Mouse (Mus musculus) embryonic facial prominence, embryonic 15.5 days (tissue): ENCODE measurements at regions not wholly inside any gene's neighbourhood (a gene's known extent, or its start where the extent isn't known, plus 50 kb on each side); places are given as distances from the start of the nearest gene placed in this dataset.

Source experiments
- ATAC-seq: fragments of 200-750 bp; cut with Nextera tagmentation; 2 replicates; pipeline ENCODE4 v1.8.0; 2017; ENCODE audit warnings: low read depth, moderate TSS enrichment; ENCODE audit not compliant: insufficient number of reproducible peaks, low FRiP score, low TSS enrichment
- H3K27ac ChIP-seq: fragments of 300-500 bp; sonication (generic); replicated peaks from 2 replicates; pipeline ENCODE4 v1.5.1; 2015; ENCODE audit warnings: mild to moderate bottlenecking, inconsistent platforms
- H3K27me3 ChIP-seq: fragments of 300-500 bp; sonication (generic); 2 replicates; pipeline ENCODE4 v1.6.1; 2015; ENCODE audit warnings: inconsistent platforms
- H3K36me3 ChIP-seq: fragments of 300-500 bp; sonication (generic); 2 replicates; pipeline ENCODE4 v1.6.1; 2015; ENCODE audit warnings: mild to moderate bottlenecking, inconsistent platforms
- H3K4me1 ChIP-seq: fragments of 300-500 bp; sonication (generic); 2 replicates; pipeline ENCODE4 v1.6.1; 2015; ENCODE audit warnings: inconsistent platforms
- H3K4me2 ChIP-seq: fragments of 300-500 bp; sonication (generic); replicated peaks from 2 replicates; pipeline ENCODE4 v1.6.1; 2015; ENCODE audit warnings: mild to moderate bottlenecking, inconsistent platforms
- H3K4me3 ChIP-seq: fragments of 300-500 bp; sonication (generic); replicated peaks from 2 replicates; pipeline ENCODE4 v1.5.1; 2015; ENCODE audit warnings: mild to moderate bottlenecking, inconsistent platforms
- H3K9ac ChIP-seq: fragments of 300-500 bp; sonication (generic); 2 replicates; pipeline ENCODE4 v1.6.1; 2015; ENCODE audit warnings: inconsistent platforms
- H3K9me3 ChIP-seq: fragments of 300-500 bp; sonication (generic); replicated peaks from 2 replicates; pipeline ENCODE4 v1.6.1; 2016; ENCODE audit warnings: inconsistent platforms
- WGBS: fragments of 180-500 bp; shearing (Covaris S2); methylation state at CpG from one replicate; pipeline ENCODE4 v1.1.7; 2015; 5-methylcytosine and 5-hydroxymethylcytosine counted together

GRCm38 (mm10) chr6:89064977-89065580, 163.0 kb downstream of the Tpra1 start:
- no peak overlapping the region for H3K4me3 ChIP-seq
- no peaks in the 10 kb centered on the region for H3K4me1 ChIP-seq
- H3K9me3 ChIP-seq: no peaks in the 10 kb centered on the region
- WGBS: 72% methylated on average over 7 of the region's 7 CpGs
- no peaks in the 10 kb centered on the region for H3K27me3 ChIP-seq
- ATAC-seq: no peak
- no peak overlapping the region for H3K27ac ChIP-seq
- H3K4me2 ChIP-seq: no peak overlapping the region
- H3K36me3 ChIP-seq: no peaks in the 10 kb centered on the region
- no peak overlapping the region for H3K9ac ChIP-seq

DNA sequence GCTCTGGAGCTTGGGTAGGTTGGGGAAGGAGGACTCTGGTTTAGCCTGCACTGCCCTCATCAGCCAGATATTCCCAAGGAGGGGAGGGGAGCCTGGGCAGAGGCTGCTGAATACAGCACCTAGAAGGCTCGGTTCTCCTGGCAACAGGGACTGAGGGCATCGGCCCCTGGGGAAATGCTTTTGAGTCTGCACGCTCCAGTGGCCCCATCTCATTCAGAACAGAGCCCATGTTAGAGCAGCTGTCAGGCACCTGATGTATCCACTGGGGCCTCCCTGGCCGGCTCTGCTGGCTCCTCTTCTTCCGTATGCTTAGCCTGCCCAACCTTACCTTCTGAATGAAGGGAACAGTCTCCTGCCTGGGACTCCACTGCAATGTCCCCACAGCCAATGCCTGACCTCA, 164.5 kb downstream of the Tpra1 start:
- no peak for ATAC-seq
- WGBS: 52% methylated on average over 5 of the region's 5 CpGs

DNA sequence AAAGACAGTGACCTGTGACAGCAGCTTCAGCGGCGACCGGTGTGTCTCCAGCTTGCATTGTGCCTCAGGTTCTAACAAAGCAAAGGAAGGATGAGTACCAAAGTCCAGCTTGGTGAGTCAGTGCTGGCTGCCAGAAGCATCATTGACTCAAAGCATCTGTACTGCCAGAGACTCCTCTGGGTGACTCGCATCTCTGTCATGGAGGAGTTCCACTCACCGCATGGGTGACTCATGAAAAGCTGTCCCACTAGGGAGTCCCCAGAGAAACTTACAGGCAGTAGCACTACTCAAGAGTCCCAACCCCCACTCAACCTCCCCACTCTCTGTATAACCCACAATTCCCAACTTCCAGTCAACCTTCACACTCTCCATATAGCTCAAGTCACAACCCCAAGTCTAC, 166.2 kb downstream of the Tpra1 start:
- no peaks in the 10 kb centered on the region for H3K27me3 ChIP-seq
- WGBS: 93% methylated on average over 5 of the region's 5 CpGs
- H3K4me3 ChIP-seq: no peak overlapping the region
- H3K9me3 ChIP-seq: no peaks in the 10 kb centered on the region
- no peak overlapping the region for H3K27ac ChIP-seq
- no peak overlapping the region for H3K9ac ChIP-seq
- no peak overlapping the region for H3K4me2 ChIP-seq
- no peak for ATAC-seq
- no peaks in the 10 kb centered on the region for H3K36me3 ChIP-seq
- H3K4me1 ChIP-seq: no peaks in the 10 kb centered on the region

More for the DNA sequence above, 164.5 kb downstream of the Tpra1 start:
- Histone ChIP-seq H3K36me3 (no peaks in the 10 kb centered on the region), H3K9ac (no peak overlapping the region), H3K4me2 (no peak overlapping the region), H3K27me3 (no peaks in the 10 kb centered on the region), H3K4me1 (no peaks in the 10 kb centered on the region), H3K27ac (no peak overlapping the region), H3K9me3 (no peaks in the 10 kb centered on the region), H3K4me3 (no peak overlapping the region)

DNA sequence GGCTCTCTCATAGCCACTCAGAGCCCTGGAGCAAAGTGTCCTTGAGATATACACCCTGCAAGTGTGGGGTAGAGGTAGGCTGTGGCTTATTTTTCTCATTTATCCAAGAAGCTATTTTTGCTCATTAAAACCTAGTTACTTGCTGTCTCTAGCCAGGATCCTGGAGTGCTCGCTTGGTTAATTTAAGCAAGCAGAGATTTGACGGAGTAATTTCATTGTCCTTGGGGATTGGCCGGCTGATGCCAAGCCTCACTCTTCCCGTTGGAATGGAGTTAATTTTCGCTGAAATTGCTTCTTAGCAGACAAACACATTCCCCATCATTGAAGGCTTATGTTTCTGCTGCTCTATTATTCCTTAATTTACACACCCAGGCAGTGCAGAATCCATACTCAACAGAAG, 167.1 kb downstream of the Tpra1 start:
- H3K27me3 ChIP-seq: no peaks in the 10 kb centered on the region
- H3K4me2 ChIP-seq: no peak overlapping the region
- no peaks in the 10 kb centered on the region for H3K9me3 ChIP-seq
- no peaks in the 10 kb centered on the region for H3K36me3 ChIP-seq
- 71% methylated on average over 5 of the region's 5 CpGs for WGBS
- no peaks in the 10 kb centered on the region for H3K4me1 ChIP-seq
- no peak overlapping the region for H3K4me3 ChIP-seq
- no peak for ATAC-seq
- H3K27ac ChIP-seq: no peak overlapping the region
- no peak overlapping the region for H3K9ac ChIP-seq

- Histone ChIP-seq H3K4me3 (no peak overlapping the region), H3K4me2 (no peak overlapping the region), H3K4me1 (no peaks in the 10 kb centered on the region), H3K27me3 (no peaks in the 10 kb centered on the region), H3K9ac (no peak overlapping the region), H3K9me3 (no peaks in the 10 kb centered on the region), H3K36me3 (no peaks in the 10 kb centered on the region), H3K27ac (no peak overlapping the region)
- WGBS: 16% methylated on average over 3 of the region's 3 CpGs
- ATAC-seq: no peak
Observed at GRCm38 (mm10) chr6:89070011-89070410, 168.0 kb downstream of the Tpra1 start.

GRCm38 (mm10) chr6:89071766-89072165, 169.7 kb downstream of the Tpra1 start:
- no peaks in the 10 kb centered on the region for H3K9me3 ChIP-seq
- no peak overlapping the region for H3K4me3 ChIP-seq
- ATAC-seq: no peak
- no peaks in the 10 kb centered on the region for H3K4me1 ChIP-seq
- 12% methylated on average over 2 of the region's 2 CpGs for WGBS
- no peak overlapping the region for H3K27ac ChIP-seq
- no peak overlapping the region for H3K4me2 ChIP-seq
- no peak overlapping the region for H3K9ac ChIP-seq
- H3K36me3 ChIP-seq: no peaks in the 10 kb centered on the region
- no peaks in the 10 kb centered on the region for H3K27me3 ChIP-seq

GRCm38 (mm10) chr6:89072569-89072968, 170.5 kb downstream of the Tpra1 start:
- 0 out of 2 replicates have a peak, but pooled peaks have one; percentile 54 for ATAC-seq
- Histone ChIP-seq H3K27ac (no peak overlapping the region), H3K9ac (no peak overlapping the region), H3K4me3 (no peak overlapping the region), H3K4me1 (no peaks in the 10 kb centered on the region), H3K4me2 (no peak overlapping the region), H3K9me3 (no peaks in the 10 kb centered on the region), H3K36me3 (no peaks in the 10 kb centered on the region), H3K27me3 (no peaks in the 10 kb centered on the region)
- 59% methylated on average over 2 of the region's 2 CpGs for WGBS

DNA sequence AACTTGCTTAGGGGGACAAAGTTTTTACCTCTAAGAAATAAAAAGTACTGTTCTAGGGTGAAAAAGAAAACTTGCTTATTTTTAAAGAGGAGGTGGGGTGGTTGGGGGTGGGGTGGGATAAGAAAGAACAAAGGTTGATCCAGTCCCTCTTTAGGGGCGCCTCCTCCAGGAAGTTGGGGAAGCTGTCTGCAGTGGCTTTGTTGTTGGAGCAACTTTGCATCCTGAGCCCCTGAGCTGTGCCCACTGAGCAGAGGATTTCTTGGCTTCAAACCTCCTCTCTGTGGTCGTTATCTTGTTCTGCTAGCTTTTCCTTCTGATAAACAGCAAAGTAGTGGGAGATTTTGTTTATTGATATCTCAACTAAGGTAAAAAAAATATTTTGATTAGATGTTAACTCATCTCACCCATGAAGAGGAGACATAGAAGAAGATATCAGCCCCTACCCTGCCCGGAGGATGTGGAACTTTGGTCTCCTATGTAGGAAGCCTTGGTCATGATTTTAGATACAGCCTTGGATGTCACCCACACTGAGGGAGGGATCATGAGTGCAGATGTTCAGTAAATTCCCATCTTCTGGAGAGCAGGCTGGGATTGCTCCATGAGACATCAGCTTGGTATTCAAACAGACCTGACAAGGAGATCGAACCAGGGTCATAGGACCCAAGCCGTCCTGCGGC, 179.7 kb downstream of the Tpra1 start:
- no peak overlapping the region for H3K9ac ChIP-seq
- H3K4me3 ChIP-seq: no peak overlapping the region
- no peak for ATAC-seq
- no peaks in the 10 kb centered on the region for H3K9me3 ChIP-seq
- no peaks in the 10 kb centered on the region for H3K4me1 ChIP-seq
- WGBS: 60% methylated on average over 6 of the region's 6 CpGs
- no peak overlapping the region for H3K27ac ChIP-seq
- H3K36me3 ChIP-seq: no peaks in the 10 kb centered on the region
- no peaks in the 10 kb centered on the region for H3K27me3 ChIP-seq
- no peak overlapping the region for H3K4me2 ChIP-seq

GRCm38 (mm10) chr6:89084437-89084836, 182.4 kb downstream of the Tpra1 start:
- no peak overlapping the region for H3K27ac ChIP-seq
- H3K4me3 ChIP-seq: no peak overlapping the region
- H3K27me3 ChIP-seq: no peaks in the 10 kb centered on the region
- ATAC-seq: no peak
- no peaks in the 10 kb centered on the region for H3K4me1 ChIP-seq
- no peak overlapping the region for H3K4me2 ChIP-seq
- H3K9me3 ChIP-seq: no peaks in the 10 kb centered on the region
- WGBS: 92% methylated on average over 3 of the region's 3 CpGs
- no peaks in the 10 kb centered on the region for H3K36me3 ChIP-seq
- no peak overlapping the region for H3K9ac ChIP-seq

GRCm38 (mm10) chr6:89085151-89085550, 183.1 kb downstream of the Tpra1 start:
- H3K27me3 ChIP-seq: no peaks in the 10 kb centered on the region
- no peak overlapping the region for H3K4me3 ChIP-seq
- no peak for ATAC-seq
- H3K9ac ChIP-seq: no peak overlapping the region
- 71% methylated on average over 6 of the region's 6 CpGs for WGBS
- no peaks in the 10 kb centered on the region for H3K9me3 ChIP-seq
- no peaks in the 10 kb centered on the region for H3K36me3 ChIP-seq
- H3K4me2 ChIP-seq: no peak overlapping the region
- no peaks in the 10 kb centered on the region for H3K4me1 ChIP-seq
- no peak overlapping the region for H3K27ac ChIP-seq

- H3K36me3 ChIP-seq: no peaks in the 10 kb centered on the region
- H3K4me3 ChIP-seq: no peak overlapping the region
- ATAC-seq: no peak
- no peaks in the 10 kb centered on the region for H3K4me1 ChIP-seq
- H3K27me3 ChIP-seq: no peaks in the 10 kb centered on the region
- H3K9ac ChIP-seq: no peak overlapping the region
- WGBS: 59% methylated on average over 4 of the region's 4 CpGs
- H3K4me2 ChIP-seq: no peak overlapping the region
- no peak overlapping the region for H3K27ac ChIP-seq
- no peaks in the 10 kb centered on the region for H3K9me3 ChIP-seq
Observed at GRCm38 (mm10) chr6:89087620-89088019, 185.6 kb downstream of the Tpra1 start.

- no peak overlapping the region for H3K27ac ChIP-seq
- H3K4me3 ChIP-seq: no peak overlapping the region
- H3K4me2 ChIP-seq: no peak overlapping the region
- H3K4me1 ChIP-seq: no peaks in the 10 kb centered on the region
- H3K9me3 ChIP-seq: no peaks in the 10 kb centered on the region
- H3K9ac ChIP-seq: no peak overlapping the region
- 88% methylated on average over 5 of the region's 5 CpGs for WGBS
- no peak for ATAC-seq
- no peaks in the 10 kb centered on the region for H3K27me3 ChIP-seq
- H3K36me3 ChIP-seq: no peaks in the 10 kb centered on the region
Observed at GRCm38 (mm10) chr6:89090096-89090495, 188.0 kb downstream of the Tpra1 start.
